Mouse (Mus musculus): ENCODE data around the gene 2310030G06Rik. TPM values are rescaled to one million over a fixed set of nuclear protein-coding genes. Genes with fewer than 3 reads are reported as not detected.

2310030G06Rik gene
- polyA plus RNA-seq (2012; rRNA removed): 7.6 and 9.8 TPM in 2 replicates

GRCm38 (mm10) chr9:50746214-50746677, at the start of gene 2310030G06Rik:
TSS of gene 2310030G06Rik (minus strand) at chr9:50746536.

GRCm38 (mm10) chr9:50774991-50775612, 28.8 kb upstream of the 2310030G06Rik start, which contains the start of the genes Alg9 and 1110032A03Rik:
TSS of gene Alg9 (plus strand) at chr9:50775019.
TSS of gene 1110032A03Rik (minus strand) at chr9:50775520.

DNA sequence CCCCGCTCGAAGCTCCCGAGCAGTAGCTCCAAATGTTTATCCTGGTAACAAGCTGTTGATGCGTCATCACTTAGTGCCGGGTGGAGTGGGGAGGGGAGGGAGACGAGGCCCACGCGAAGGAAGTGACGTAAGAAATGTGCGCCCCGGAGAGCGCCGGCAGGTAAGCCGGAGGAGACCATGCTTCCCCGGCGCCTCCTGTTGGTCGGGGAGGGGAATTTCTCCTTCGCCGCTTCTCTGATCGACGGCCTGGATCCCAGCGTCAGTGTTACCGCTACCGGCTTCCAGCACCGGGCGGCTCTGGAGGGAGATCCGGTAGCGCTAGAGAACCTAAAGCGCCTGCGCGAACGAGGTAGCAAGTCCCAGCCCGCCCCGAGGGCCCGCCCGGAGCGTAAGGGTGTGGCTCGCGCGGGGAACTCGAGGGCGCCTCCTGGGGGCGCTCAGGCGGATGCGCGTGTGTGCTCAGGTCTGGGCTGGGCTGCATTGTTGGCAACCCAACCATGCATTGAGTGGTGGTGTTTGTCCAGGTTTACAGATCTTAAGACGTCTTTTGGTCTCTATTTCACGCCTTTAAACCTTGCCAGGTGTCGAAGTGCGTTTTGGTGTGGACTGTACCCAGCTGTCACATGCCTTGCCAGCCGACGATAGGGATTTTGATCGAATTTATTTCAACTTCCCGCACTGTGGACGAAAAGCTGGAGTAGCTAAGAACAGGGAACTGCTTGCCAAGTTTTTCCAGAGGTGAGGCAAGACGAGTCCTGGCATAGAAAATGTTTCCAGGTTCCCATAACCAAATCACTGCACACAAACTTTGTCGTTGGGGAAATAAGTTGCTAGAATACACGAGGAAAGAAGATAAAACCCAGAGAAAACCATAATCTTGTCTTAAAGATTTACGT, 22.0 kb upstream of the 2310030G06Rik start, which contains the start of gene Fdxacb1:
Gene Fdxacb1, plus strand, starts transcription at position 130 of the 896 bp plus-strand sequence.

DNA sequence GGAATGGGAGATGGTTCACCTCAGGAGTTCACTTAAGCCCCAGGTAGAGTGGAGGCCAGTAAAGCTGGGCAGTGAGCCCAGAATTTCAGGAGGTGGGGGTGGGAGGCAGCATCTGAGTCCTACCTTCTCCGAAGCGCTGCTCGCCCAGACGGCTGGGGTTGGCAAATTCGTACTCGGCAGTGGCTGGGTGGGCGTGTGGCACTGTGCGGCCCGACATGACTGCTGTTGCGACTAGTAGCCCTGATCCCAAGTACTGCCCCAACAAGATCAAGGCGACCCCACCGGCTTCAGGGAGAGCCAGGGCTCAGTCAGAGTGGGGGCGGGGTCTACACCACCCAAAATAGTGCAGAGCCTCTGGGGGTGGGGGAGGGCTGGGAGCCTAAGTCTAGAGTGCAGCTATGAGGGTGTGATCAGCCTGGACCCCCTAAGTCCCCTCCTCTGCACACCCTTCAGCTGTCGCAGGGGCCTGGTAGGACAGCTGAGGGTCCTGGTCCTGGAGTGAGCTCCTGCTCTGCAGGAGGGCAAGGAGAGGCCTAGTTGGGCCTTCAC, 5.8 kb upstream of the 2310030G06Rik start, which contains the start of gene Hspb2:
Gene Hspb2, minus strand, starts transcription at position 301 of the 549 bp plus-strand sequence.

GRCm38 (mm10) chr9:50751323-50751722, 5.0 kb upstream of the 2310030G06Rik start, which contains the start of gene Cryab:
TSS of gene Cryab (plus strand) at chr9:50751325.

GRCm38 (mm10) chr9:50738914-50739870, 7.1 kb downstream of the 2310030G06Rik start, which contains the start of gene Dixdc1:
TSS of gene Dixdc1 (minus strand) at chr9:50739517.

Other genes starting within 250 kb of the 2310030G06Rik start
- 29.6 and 30.3 TPM in 2 replicates for gene Pts, start 217.8 kb downstream of the 2310030G06Rik start, polyA plus RNA-seq (2012; rRNA removed)
- gene Il18, start 191.7 kb downstream of the 2310030G06Rik start, polyA plus RNA-seq (2012; rRNA removed): 10.0 and 12.3 TPM in 2 replicates
- gene Bco2, start 191.4 kb downstream of the 2310030G06Rik start, polyA plus RNA-seq (2012; rRNA removed): 1.4 and 2.0 TPM in 2 replicates
- not detected in 2 replicates for gene Tex12, start 185.2 kb downstream of the 2310030G06Rik start, polyA plus RNA-seq (2012; rRNA removed)
- gene Sdhd, start 142.7 kb downstream of the 2310030G06Rik start, polyA plus RNA-seq (2012; rRNA removed): 266 and 282 TPM in 2 replicates
- 159 and 160 TPM in 2 replicates for gene Timm8b, start 142.6 kb downstream of the 2310030G06Rik start, polyA plus RNA-seq (2012; rRNA removed)
- gene Pih1d2, start 129.2 kb downstream of the 2310030G06Rik start, polyA plus RNA-seq (2012; rRNA removed): 0.37 and 0.52 TPM in 2 replicates
- 4.4 and 4.5 TPM in 2 replicates for gene Nkapd1, start 129.1 kb downstream of the 2310030G06Rik start, polyA plus RNA-seq (2012; rRNA removed)
- 15.9 and 18.7 TPM in 2 replicates for gene Dlat, start 86.8 kb downstream of the 2310030G06Rik start, polyA plus RNA-seq (2012; rRNA removed)
- gene Dixdc1, start 7.0 kb downstream of the 2310030G06Rik start, polyA plus RNA-seq (2012; rRNA removed): 3.8 and 4.7 TPM in 2 replicates
- 3.7 and 5.2 TPM in 2 replicates for gene Cryab, start 4.8 kb upstream of the 2310030G06Rik start, polyA plus RNA-seq (2012; rRNA removed)
- 1.3 and 1.4 TPM in 2 replicates for gene Hspb2, start 5.8 kb upstream of the 2310030G06Rik start, polyA plus RNA-seq (2012; rRNA removed)
- 3.5 and 3.6 TPM in 2 replicates for gene Fdxacb1, start 21.7 kb upstream of the 2310030G06Rik start, polyA plus RNA-seq (2012; rRNA removed)
- gene Alg9, start 28.5 kb upstream of the 2310030G06Rik start, polyA plus RNA-seq (2012; rRNA removed): 8.5 TPM in 2 replicates
- 22.5 and 25.7 TPM in 2 replicates for gene 1110032A03Rik, start 29.0 kb upstream of the 2310030G06Rik start, polyA plus RNA-seq (2012; rRNA removed)
- gene Ppp2r1b, start 98.8 kb upstream of the 2310030G06Rik start, polyA plus RNA-seq (2012; rRNA removed): 14.1 and 14.4 TPM in 2 replicates